Mouse (Mus musculus) bone marrow, adult 2 months (tissue): Measurements from ENCODE around the gene Pik3c2a. TPM values are rescaled to one million over a fixed set of nuclear protein-coding genes. Genes with fewer than 3 reads are reported as not detected.
A peak's percentile ranks its signal among the peaks of the same experiment; 100 is the strongest.

Source experiments
- H3K27ac ChIP-seq: fragments of 200-500 bp; 2 replicates; pipeline ENCODE4 v1.5.1; 2012; ENCODE audit warnings: low read depth, mild to moderate bottlenecking, control low read depth, inconsistent platforms, low read length; ENCODE audit not compliant: control insufficient read depth, poor library complexity, insufficient read depth
- H3K4me1 ChIP-seq: fragments of 200-500 bp; 2 replicates; pipeline ENCODE4 v1.6.1; 2011; ENCODE audit warnings: low read length; ENCODE audit not compliant: control insufficient read depth, insufficient read depth
- H3K4me3 ChIP-seq: fragments of 200-500 bp; replicated peaks from 2 replicates; pipeline ENCODE3; 2011; ENCODE audit warnings: mild to moderate bottlenecking, low read depth, low read length, control low read depth; ENCODE audit not compliant: control insufficient read depth
- CTCF ChIP-seq: fragments of 200-500 bp; IDR thresholded peaks from 2 replicates; pipeline ENCODE4 v1.5.1; 2011; ENCODE audit warnings: low read length, control low read depth; ENCODE audit not compliant: control insufficient read depth, insufficient read depth
- POLR2A ChIP-seq: fragments of 200-500 bp; IDR thresholded peaks from 2 replicates; pipeline ENCODE4 v1.6.1; 2011; ENCODE audit warnings: low read depth, mild to moderate bottlenecking, control low read depth, low read length, borderline replicate concordance; ENCODE audit not compliant: control insufficient read depth
- WGBS: fragments of 180-500 bp; shearing (Covaris S2); methylation state at CpG from one replicate; pipeline ENCODE4 v1.1.7; 2018; 5-methylcytosine and 5-hydroxymethylcytosine counted together
- polyA plus RNA-seq: library from polyadenylated mRNA; stranded (reverse); fragments of >200 nt; gene quantifications from 2 replicates; pipeline ENCODE4 v1.2.4, GENCODE M21; 2011; ENCODE audit warnings: low replicate concordance; ENCODE audit not compliant: missing spikeins, insufficient read depth, insufficient read length

Pik3c2a gene
- polyA plus RNA-seq, 1 experiment = 3.9 TPM

DNA sequence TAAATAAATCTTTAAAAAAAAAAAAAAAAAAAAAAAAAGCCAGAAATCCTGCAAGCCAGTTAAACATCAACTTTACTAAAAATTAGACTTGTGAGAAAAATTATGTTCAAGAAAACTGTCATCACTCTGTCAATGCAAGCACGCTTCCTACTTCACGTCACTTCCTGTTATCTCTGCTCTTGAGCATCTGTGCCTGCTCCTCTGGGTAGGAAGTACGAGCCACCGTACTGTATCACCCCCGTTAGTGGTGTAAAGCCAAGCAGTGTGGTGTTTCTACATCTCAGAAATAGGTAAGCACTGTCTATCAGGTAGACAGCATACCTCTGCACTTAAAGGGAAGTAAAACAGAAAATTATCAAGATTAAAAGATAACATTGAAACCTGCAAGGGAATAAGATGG lies 115.3 kb downstream of the Pik3c2a start:
- no peak overlapping the region for H3K4me3 ChIP-seq
- H3K27ac ChIP-seq = no peak overlapping the region
- TF ChIP-seq CTCF = no peak
- no peak for TF ChIP-seq POLR2A
- WGBS = 26% methylated on average over 5 of the region's 5 CpGs
- no peaks in the 10 kb centered on the region; the same call in 1 of the 2 replicates for H3K4me1 ChIP-seq

- WGBS = 36% methylated on average over 10 of the region's 10 CpGs
- TF ChIP-seq POLR2A = no peak
- TF ChIP-seq CTCF = peak; percentile 63
Observed at GRCm38 (mm10) chr7:116323331-116323964, 119.8 kb downstream of the Pik3c2a start.

GRCm38 (mm10) chr7:116309456-116309855 lies 133.8 kb downstream of the Pik3c2a start:
- H3K4me1 ChIP-seq = no peaks in the 10 kb centered on the region; the same call in 1 of the 2 replicates
- 34% methylated on average over 9 of the region's 9 CpGs for WGBS
- no peak overlapping the region for H3K4me3 ChIP-seq
- H3K27ac ChIP-seq = no peak overlapping the region
- no peak for TF ChIP-seq CTCF
- TF ChIP-seq POLR2A = no peak

More at GRCm38 (mm10) chr7:116323331-116323964, 119.8 kb downstream of the Pik3c2a start:
- no peak overlapping the region for H3K27ac ChIP-seq
- no peaks in the 10 kb centered on the region for H3K4me1 ChIP-seq
- H3K4me3 ChIP-seq = no peak overlapping the region

- Histone ChIP-seq H3K4me3 (peak overlapping the region; percentile 64), H3K4me1 (no peaks in the 10 kb centered on the region; the same call in 1 of the 2 replicates), H3K27ac (no peak overlapping the region)
- 2% methylated on average over 16 of the region's 16 CpGs for WGBS
- TF ChIP-seq CTCF (no peak), POLR2A (no peak)
Observed at GRCm38 (mm10) chr7:116308632-116308991, 134.6 kb downstream of the Pik3c2a start.

GRCm38 (mm10) chr7:116307871-116308631 lies 135.2 kb downstream of the Pik3c2a start, which contains the start of gene Plekha7:
Gene Plekha7 (minus strand): TSS chr7:116308376.
- H3K4me1 ChIP-seq = no peaks in the 10 kb centered on the region; the same call in 1 of the 2 replicates
- peak within 1 kb of the TSS; percentile 69 for H3K4me3 ChIP-seq
- no peak within 1 kb of the TSS; the same call in 1 of the 2 replicates for H3K27ac ChIP-seq
- no peak for TF ChIP-seq CTCF
- no peak for TF ChIP-seq POLR2A
- under 1% methylated on average over 64 of the region's 65 CpGs for WGBS

- Histone ChIP-seq H3K4me3 (peak overlapping the region; percentile 69), H3K27ac (no peak overlapping the region; the same call in 1 of the 2 replicates), H3K4me1 (no peaks in the 10 kb centered on the region; the same call in 1 of the 2 replicates)
- WGBS = under 1% methylated on average over 63 of the region's 63 CpGs
- TF ChIP-seq POLR2A = no peak
- no peak for TF ChIP-seq CTCF
Observed at GRCm38 (mm10) chr7:116307099-116307870, 136.0 kb downstream of the Pik3c2a start.

DNA sequence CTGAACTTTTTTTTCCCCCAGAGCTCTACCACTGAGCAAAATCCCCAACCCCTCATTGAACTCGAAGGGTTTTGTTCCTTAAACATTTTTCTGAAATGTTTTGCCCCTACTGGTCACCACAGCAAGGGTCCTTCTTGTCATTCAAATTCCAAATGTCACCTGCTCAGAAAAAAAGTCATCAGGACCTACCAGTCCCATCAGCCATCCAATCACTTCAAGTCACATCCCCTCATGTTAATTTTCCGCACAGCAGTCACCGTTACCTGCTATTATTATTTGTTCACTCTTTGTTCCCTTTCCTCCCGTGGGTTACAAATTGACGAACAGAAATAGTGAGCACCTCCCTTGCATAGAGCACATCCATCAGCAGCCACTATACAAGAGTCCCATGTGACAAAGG lies 136.6 kb downstream of the Pik3c2a start:
- H3K27ac ChIP-seq = no peak overlapping the region
- H3K4me3 ChIP-seq = no peak overlapping the region
- 9% methylated on average over 5 of the region's 5 CpGs for WGBS
- TF ChIP-seq POLR2A (no peak), CTCF (no peak)
- H3K4me1 ChIP-seq = no peaks in the 10 kb centered on the region; the same call in 1 of the 2 replicates

- 90% methylated on average over 5 of the region's 5 CpGs for WGBS
- no peak overlapping the region for H3K27ac ChIP-seq
- TF ChIP-seq POLR2A (no peak), CTCF (no peak)
- no peaks in the 10 kb centered on the region for H3K4me1 ChIP-seq
- H3K4me3 ChIP-seq = no peak overlapping the region
Observed at GRCm38 (mm10) chr7:116301661-116302311, 141.5 kb downstream of the Pik3c2a start.
